In genomic region chr9:61952241-61952640, GRCm38 (mm10) we compare ENCODE assay signal across 20 mouse cellular contexts. TPM values are rescaled to one million over a fixed set of nuclear protein-coding genes. Genes with fewer than 3 reads are reported as not detected.
A peak's percentile ranks its signal among the peaks of the same experiment; 100 is the strongest.
DNase-seq lines count a peak whose midpoint lies in the region; ATAC-seq lines count a peak whose summit lies in the region.
"Had no signal": no experiment of that assay in that cellular context is flagged by ENCODE, and none has a peak within 500 bp of the region (broad histone marks: within the 10 kb centered on the region; RNA-seq: fewer than 3 reads in every experiment).

No protein-coding gene starts in this region.

- 0 out of 2 replicates have a peak overlapping the region, but pooled peaks have one; percentile 28 for H3K9ac ChIP-seq in heart, embryonic 11.5 days (ENCODE audit: low read depth, low read length)
- H3K9ac ChIP-seq in heart, embryonic 12.5 days = no peak overlapping the region
- no peak overlapping the region for H3K9ac ChIP-seq in neural tube, embryonic 15.5 days (replicated peaks)
- H3K9ac ChIP-seq: embryonic facial prominence, embryonic 12.5 days; hindbrain, embryonic 15.5 days had no signal

- H3K27ac ChIP-seq in heart, embryonic 11.5 days (ENCODE audit: low read depth, low read length) = no peak overlapping the region
- H3K27ac ChIP-seq in heart, embryonic 12.5 days (ENCODE audit: poor library complexity, severe bottlenecking) = no peak overlapping the region
- H3K27ac ChIP-seq in neural tube, embryonic 15.5 days (replicated peaks) = 0 out of 2 replicates have a peak overlapping the region, but pooled peaks have one; percentile 5
- H3K27ac ChIP-seq: embryonic facial prominence, embryonic 12.5 days; heart, adult 2 months; hindbrain, embryonic 10.5 days; hindbrain, embryonic 15.5 days had no signal

- H3K4me1 ChIP-seq in heart, embryonic 11.5 days (ENCODE audit: control insufficient read depth, insufficient read depth, low read length) = peaks cover 13% of the 10 kb centered on the region; the same call in 1 of the 2 replicates
- H3K4me1 ChIP-seq in heart, embryonic 12.5 days (replicated peaks) = peaks cover 11% of the 10 kb centered on the region
- H3K4me1 ChIP-seq in neural tube, embryonic 15.5 days = peaks cover 13% of the 10 kb centered on the region

- H3K9me3 ChIP-seq in heart, embryonic 11.5 days (replicated peaks; ENCODE audit: control insufficient read depth, low read length) = no peaks in the 10 kb centered on the region
- H3K9me3 ChIP-seq in heart, embryonic 12.5 days (replicated peaks) = no peaks in the 10 kb centered on the region
- no peaks in the 10 kb centered on the region for H3K9me3 ChIP-seq in neural tube, embryonic 15.5 days (replicated peaks)
- H3K9me3 ChIP-seq: embryonic facial prominence, embryonic 12.5 days; G1E; hindbrain, embryonic 10.5 days; hindbrain, embryonic 15.5 days had no signal

- H3K27me3 ChIP-seq in heart, embryonic 11.5 days (ENCODE audit: control insufficient read depth, insufficient read depth, low read length) = no peaks in the 10 kb centered on the region
- H3K27me3 ChIP-seq in heart, embryonic 12.5 days (replicated peaks) = no peaks in the 10 kb centered on the region
- no peaks in the 10 kb centered on the region for H3K27me3 ChIP-seq in neural tube, embryonic 15.5 days (replicated peaks)
- H3K27me3 ChIP-seq: embryonic facial prominence, embryonic 12.5 days; hindbrain, embryonic 15.5 days had no signal

- H3K4me2 ChIP-seq in heart, embryonic 11.5 days = no peak overlapping the region
- H3K4me2 ChIP-seq in heart, embryonic 12.5 days = no peak overlapping the region
- H3K4me2 ChIP-seq in neural tube, embryonic 15.5 days = no peak overlapping the region
- H3K4me2 ChIP-seq: embryonic facial prominence, embryonic 12.5 days; hindbrain, embryonic 15.5 days had no signal

- no peaks in the 10 kb centered on the region for H3K36me3 ChIP-seq in heart, embryonic 11.5 days (ENCODE audit: control insufficient read depth, insufficient read depth, low read length)
- H3K36me3 ChIP-seq in heart, embryonic 12.5 days = no peaks in the 10 kb centered on the region
- H3K36me3 ChIP-seq in neural tube, embryonic 15.5 days = no peaks in the 10 kb centered on the region
- H3K36me3 ChIP-seq: embryonic facial prominence, embryonic 12.5 days; G1E; hindbrain, embryonic 15.5 days had no signal

- 36% methylated on average over 7 of the region's 7 CpGs for WGBS in heart, embryonic 11.5 days (ENCODE audit: insufficient replicate concordance)
- WGBS in heart, embryonic 12.5 days = 38% methylated on average over 7 of the region's 7 CpGs
- 49% methylated on average over 7 of the region's 7 CpGs for WGBS in neural tube, embryonic 15.5 days

- no peak overlapping the region for H3K4me3 ChIP-seq in heart, embryonic 11.5 days (ENCODE audit: low read depth, low read length)
- H3K4me3 ChIP-seq in heart, embryonic 12.5 days = no peak overlapping the region
- no peak overlapping the region for H3K4me3 ChIP-seq in neural tube, embryonic 15.5 days (replicated peaks)
- H3K4me3 ChIP-seq: embryonic facial prominence, embryonic 12.5 days; heart, adult 2 months; hindbrain, embryonic 10.5 days; hindbrain, embryonic 15.5 days had no signal

- ATAC-seq in heart, embryonic 11.5 days (replicated peaks; ENCODE audit: insufficient number of reproducible peaks, low FRiP score, low TSS enrichment) = no peak
- ATAC-seq in heart, embryonic 12.5 days (ENCODE audit: insufficient number of reproducible peaks, low FRiP score) = no peak
- ATAC-seq in neural tube, embryonic 15.5 days (ENCODE audit: low FRiP score) = no peak
- ATAC-seq: forebrain, embryonic 14.5 days; intestine, embryonic 16.5 days had no signal

- no peak for DNase-seq in neural tube, embryonic 10.5 days (ENCODE audit: extremely low spot score, low spot score)
- peak; percentile 29 for DNase-seq in ZHBTc4 (ENCODE audit: low read depth, low spot score)
- peak; percentile 47 for DNase-seq in gonadal fat pad, adult 2 months (ENCODE audit: low read depth)
- no peak for DNase-seq in lung, postnatal 25 days (ENCODE audit: low spot score)
- DNase-seq: adrenal gland, postnatal 10 days; cerebellum, adult 11 months; cerebellum, adult 8-10 months; cerebellum, postnatal 14 days; embryo, embryonic 11 days; gastrocnemius, postnatal 36 days; heart, adult 2 months had no signal

RNA-seq across cellular contexts. Expression of gene Kif23, which starts 5.7 kb away (rescaled TPM):
- polyA plus RNA-seq in heart, embryonic 11.5 days (2014; fragmentation: Nextera tagmentation; extraction: Ambion mirVana) = 92.5 and 103 TPM in 2 replicates
- 83.9 and 97.4 TPM in 2 replicates for polyA plus RNA-seq in heart, embryonic 12.5 days (2016; fragmentation: Nextera tagmentation; extraction: Ambion mirVana)
- 12.3 and 33.6 TPM in 2 replicates for polyA plus RNA-seq in neural tube, embryonic 15.5 days (2015; fragmentation: Nextera tagmentation; extraction: Ambion mirVana)
- 0.92 and 1.3 TPM in 2 replicates for polyA plus RNA-seq in gonadal fat pad, adult 2 months (2012; rRNA removed)

RNA-seq across cellular contexts. Expression of gene Rplp1, which starts 37.9 kb away (rescaled TPM):
- polyA plus RNA-seq in heart, embryonic 11.5 days (2014; fragmentation: Nextera tagmentation; extraction: Ambion mirVana) = 963 and 1,096 TPM in 2 replicates
- 714 and 736 TPM in 2 replicates for polyA plus RNA-seq in heart, embryonic 12.5 days (2016; fragmentation: Nextera tagmentation; extraction: Ambion mirVana)
- 998 and 1,098 TPM in 2 replicates for polyA plus RNA-seq in neural tube, embryonic 15.5 days (2015; fragmentation: Nextera tagmentation; extraction: Ambion mirVana)
- 5,115 and 7,011 TPM in 2 replicates for polyA plus RNA-seq in gonadal fat pad, adult 2 months (2012; rRNA removed)

Comparison
In these comparisons a context has a peak if more than half of its experiments do, and no peak if none do; other contexts are left out.
1. DNase-seq: peak in ZHBTc4 (single experiment) and gonadal fat pad, adult 2 months (single experiment); none in neural tube, embryonic 10.5 days (single experiment) and lung, postnatal 25 days (single experiment).